In the genomic region with DNA sequence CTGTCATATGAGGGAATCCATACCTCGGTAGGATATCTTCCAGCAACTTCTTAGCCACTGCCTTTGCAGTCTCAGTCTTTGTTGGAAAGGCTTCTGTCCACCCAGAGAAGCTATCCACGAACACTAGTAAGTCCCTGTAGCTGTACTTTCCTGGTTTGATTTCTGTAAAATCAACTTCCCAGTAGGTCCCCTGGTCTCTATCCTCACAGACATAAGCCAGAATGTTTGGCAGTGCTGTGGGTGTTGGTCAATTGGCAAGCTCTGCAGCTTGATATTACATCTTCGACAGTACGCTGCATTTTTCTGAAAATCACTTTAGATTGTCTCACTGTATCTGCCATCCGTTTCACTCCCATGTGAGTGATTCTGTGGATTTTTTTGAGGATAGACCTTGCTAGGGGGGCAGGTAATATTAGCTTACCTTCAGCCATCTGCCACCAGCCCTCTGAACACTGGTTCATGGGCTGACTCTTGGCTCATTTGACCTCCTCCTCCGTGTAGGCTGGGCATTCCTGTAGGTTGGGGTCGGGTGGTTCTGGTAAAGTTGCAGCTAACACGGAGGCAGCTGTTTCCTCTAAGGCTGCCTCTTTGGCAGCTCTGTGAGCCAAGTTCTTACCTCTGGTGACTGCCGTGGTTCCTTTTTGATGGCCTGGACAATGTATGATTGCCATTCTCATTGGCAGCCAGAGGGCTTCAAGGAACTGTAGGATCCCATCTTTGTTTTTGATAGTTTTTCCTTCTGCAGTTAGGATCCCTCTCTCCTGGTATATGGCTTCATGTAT, we compare ENCODE assay signal across 25 mouse cellular contexts. TPM values are rescaled to one million over a fixed set of nuclear protein-coding genes. Genes with fewer than 3 reads are reported as not detected.
A peak's percentile ranks its signal among the peaks of the same experiment; 100 is the strongest.
DNase-seq lines count a peak whose midpoint lies in the region; ATAC-seq and TF ChIP-seq lines count a peak whose summit lies in the region.
"Had no signal": no experiment of that assay in that cellular context is flagged by ENCODE, and none has a peak within 500 bp of the region (broad histone marks: within the 10 kb centered on the region; RNA-seq: fewer than 3 reads in every experiment).

No protein-coding gene starts in this region.

- TF ChIP-seq CTCF in heart, adult 2 months (IDR thresholded peaks at IDR 0.05) = no peak
- TF ChIP-seq CTCF in liver, adult 2 months (IDR thresholded peaks at IDR 0.05; ENCODE audit: low read depth, low read length) = no peak

- H3K27me3 ChIP-seq in heart, adult 2 months (ENCODE audit: control insufficient read depth, insufficient read depth, low read length) = no peaks in the 10 kb centered on the region
- no peaks in the 10 kb centered on the region for H3K27me3 ChIP-seq in liver, adult 2 months (ENCODE audit: control insufficient read depth, insufficient read depth, low read length)
- peaks cover 8% of the 10 kb centered on the region; the same call in 1 of the 2 replicates for H3K27me3 ChIP-seq in liver, embryonic 12.5 days (replicated peaks)
- H3K27me3 ChIP-seq: embryonic facial prominence, embryonic 13.5 days; forebrain, embryonic 15.5 days; heart, embryonic 12.5 days; heart, embryonic 15.5 days had no signal

- no peak overlapping the region for H3K4me2 ChIP-seq in liver, embryonic 12.5 days
- H3K4me2 ChIP-seq: embryonic facial prominence, embryonic 13.5 days; forebrain, embryonic 15.5 days; heart, embryonic 12.5 days; heart, embryonic 15.5 days; hindbrain, embryonic 14.5 days had no signal

- H3K27ac ChIP-seq in heart, adult 2 months = no peak overlapping the region
- peak overlapping the region; percentile 94 for H3K27ac ChIP-seq in liver, adult 2 months (replicated peaks; ENCODE audit: insufficient read depth, low read depth, low read length)
- H3K27ac ChIP-seq in liver, embryonic 12.5 days = no peak overlapping the region
- H3K27ac ChIP-seq: embryonic facial prominence, embryonic 10.5 days; embryonic facial prominence, embryonic 13.5 days; forebrain, embryonic 15.5 days; heart, embryonic 15.5 days; hindbrain, embryonic 14.5 days; hindbrain, postnatal 0 days had no signal

- no peak for ATAC-seq in liver, embryonic 12.5 days
- 0 out of 2 replicates have a peak, but pooled peaks have one; percentile 36 for ATAC-seq in common myeloid progenitor, adult 5-6 weeks (replicated peaks; ENCODE audit: low read depth, poor library complexity, severe bottlenecking)
- ATAC-seq in megakaryocyte progenitor cell, adult 5-6 weeks (replicated peaks; ENCODE audit: poor library complexity) = 0 out of 2 replicates have a peak, but pooled peaks have one; percentile 34
- ATAC-seq: CD4-positive, CD25-positive, alpha-beta regulatory T cell, adult 4 months; forebrain, embryonic 15.5 days; hindbrain, postnatal 0 days had no signal

- H3K9me3 ChIP-seq in liver, embryonic 12.5 days (replicated peaks) = no peaks in the 10 kb centered on the region
- H3K9me3 ChIP-seq: embryonic facial prominence, embryonic 10.5 days; embryonic facial prominence, embryonic 13.5 days; forebrain, embryonic 15.5 days; heart, embryonic 12.5 days; heart, embryonic 15.5 days had no signal

- no peaks in the 10 kb centered on the region for H3K36me3 ChIP-seq in heart, adult 2 months (ENCODE audit: control insufficient read depth, insufficient read depth, low read length)
- H3K36me3 ChIP-seq in liver, adult 2 months (ENCODE audit: control insufficient read depth, insufficient read depth, low read length) = peaks cover 40% of the 10 kb centered on the region
- no peaks in the 10 kb centered on the region for H3K36me3 ChIP-seq in liver, embryonic 12.5 days
- H3K36me3 ChIP-seq: embryonic facial prominence, embryonic 10.5 days; embryonic facial prominence, embryonic 13.5 days; forebrain, embryonic 15.5 days; heart, embryonic 12.5 days; heart, embryonic 15.5 days had no signal

- H3K4me1 ChIP-seq in heart, adult 2 months (ENCODE audit: control insufficient read depth, insufficient read depth, low read length) = no peaks in the 10 kb centered on the region; the same call in 1 of the 2 replicates
- H3K4me1 ChIP-seq in liver, adult 2 months (ENCODE audit: control insufficient read depth, insufficient read depth, low read length) = peaks cover 39% of the 10 kb centered on the region
- no peaks in the 10 kb centered on the region for H3K4me1 ChIP-seq in liver, embryonic 12.5 days
- H3K4me1 ChIP-seq: embryonic facial prominence, embryonic 10.5 days; embryonic facial prominence, embryonic 13.5 days; forebrain, embryonic 15.5 days; heart, embryonic 12.5 days had no signal

- DNase-seq in heart, adult 11 months = peak; percentile 88
- no peak for DNase-seq in heart, adult 2 months
- DNase-seq in liver, adult 2 months (ENCODE audit: extremely low read depth, low read depth, low spot score) = peak; percentile 62
- no peak for DNase-seq in gastrocnemius, postnatal 36 days
- DNase-seq: adrenal gland, adult 2 months; adrenal gland, postnatal 14 days; cerebellum, adult 11 months; cerebellum, adult 2 months; cerebellum, adult 9-11 months; cerebellum, postnatal 25 days; embryo, embryonic 11 days; gastrocnemius, postnatal 25 days; heart, postnatal 10 days; heart, postnatal 36 days had no signal

- 55% methylated on average over 9 of the region's 9 CpGs for WGBS in heart, adult 2 months
- WGBS in liver, adult 2 months = 19% methylated on average over 9 of the region's 9 CpGs
- 61% methylated on average over 9 of the region's 9 CpGs for WGBS in liver, embryonic 12.5 days (ENCODE audit: insufficient replicate concordance)

- no peak for TF ChIP-seq EP300 in heart, adult 2 months (IDR thresholded peaks at IDR 0.05; ENCODE audit: insufficient read depth, low read depth, low read length)

- intact Hi-C loops in heart, adult 2 months (cut with DNase I) = no loop called here
- intact Hi-C loops in gastrocnemius, postnatal 36 days (cut with DNase I) = no loop called here

- no peak for TF ChIP-seq POLR2A in heart, adult 2 months (IDR thresholded peaks at IDR 0.05; ENCODE audit: insufficient read depth, low read depth, low read length)
- TF ChIP-seq POLR2A in liver, adult 2 months (IDR thresholded peaks at IDR 0.05; ENCODE audit: extremely low read depth, insufficient read depth, low read length) = no peak

- no peaks in the 10 kb centered on the region for H3K79me2 ChIP-seq in heart, adult 2 months (replicated peaks; ENCODE audit: control insufficient read depth, insufficient read depth, low read length)
- H3K79me2 ChIP-seq in liver, adult 2 months (ENCODE audit: control insufficient read depth, insufficient read depth, low read length) = peaks cover 35% of the 10 kb centered on the region

- no peak overlapping the region for H3K9ac ChIP-seq in heart, adult 2 months (ENCODE audit: low read depth, low read length)
- peak overlapping the region; percentile 96 for H3K9ac ChIP-seq in liver, adult 2 months (ENCODE audit: low read depth, low read length)
- no peak overlapping the region for H3K9ac ChIP-seq in liver, embryonic 12.5 days
- H3K9ac ChIP-seq: embryonic facial prominence, embryonic 13.5 days; forebrain, embryonic 15.5 days; heart, embryonic 12.5 days; heart, embryonic 15.5 days; hindbrain, embryonic 14.5 days had no signal

- H3K4me3 ChIP-seq in heart, adult 2 months = no peak overlapping the region
- H3K4me3 ChIP-seq in liver, adult 2 months (ENCODE audit: insufficient read depth, low read depth, low read length) = peak overlapping the region; percentile 51
- H3K4me3 ChIP-seq in liver, embryonic 12.5 days = no peak overlapping the region
- H3K4me3 ChIP-seq: embryonic facial prominence, embryonic 10.5 days; embryonic facial prominence, embryonic 13.5 days; forebrain, embryonic 15.5 days; heart, embryonic 12.5 days; heart, embryonic 15.5 days had no signal

RNA-seq across cellular contexts. Expression of a gene that starts 1.0 kb away (rescaled TPM):
- 1 to 10 TPM; 2.7 to 4.0 TPM for total RNA-seq in heart, adult 2 months (2021)
- polyA plus RNA-seq in heart, adult 2 months (2012; rRNA removed) = 0.84 and 1.4 TPM in 2 replicates
- 35.2 and 49.3 TPM in 2 replicates for total RNA-seq in liver, adult 2 months (2014; rRNA removed)
- 11.8 and 12.6 TPM in 2 replicates for polyA plus RNA-seq in liver, adult 2 months (2012; rRNA removed)
- polyA plus RNA-seq in liver, embryonic 12.5 days (2016; fragmentation: Nextera tagmentation; extraction: Ambion mirVana) = 1.9 and 2.2 TPM in 2 replicates
- 2.0 and 2.5 TPM in 2 replicates for total RNA-seq in common myeloid progenitor, adult 5-6 weeks (2017)
- 0.56 and 2.3 TPM in 2 replicates for total RNA-seq in megakaryocyte progenitor cell, adult 5-6 weeks (2015)
- 0.71 and 1.3 TPM in 2 replicates for total RNA-seq in megakaryocyte progenitor cell, adult 5-6 weeks (2017)
- total RNA-seq in gastrocnemius, postnatal 36 days (2021) = 1 to 10 TPM; 1.5 to 2.3 TPM

RNA-seq across cellular contexts. Expression of a gene that starts 47.6 kb away (rescaled TPM):
- total RNA-seq in heart, adult 2 months (2021) = 1 to 10 TPM; 4.4 to 6.9 TPM
- polyA plus RNA-seq in heart, adult 2 months (2012; rRNA removed) = 1.2 and 1.4 TPM in 2 replicates
- 4.6 and 7.7 TPM in 2 replicates for total RNA-seq in liver, adult 2 months (2014; rRNA removed)
- 1.8 and 2.9 TPM in 2 replicates for polyA plus RNA-seq in liver, adult 2 months (2012; rRNA removed)
- 9.9 and 10.7 TPM in 2 replicates for polyA plus RNA-seq in liver, embryonic 12.5 days (2016; fragmentation: Nextera tagmentation; extraction: Ambion mirVana)
- 2.6 and 2.7 TPM in 2 replicates for total RNA-seq in common myeloid progenitor, adult 5-6 weeks (2017)
- total RNA-seq in megakaryocyte progenitor cell, adult 5-6 weeks (2015) = 3.7 and 3.8 TPM in 2 replicates
- total RNA-seq in megakaryocyte progenitor cell, adult 5-6 weeks (2017) = 4.9 and 5.6 TPM in 2 replicates
- total RNA-seq in gastrocnemius, postnatal 36 days (2021) = 1 to 10 TPM; 1.5 to 2.8 TPM

Comparison
In these comparisons a context has a peak if more than half of its experiments do, and no peak if none do; other contexts are left out.
1. DNase-seq: peak in heart, adult 11 months (single experiment) and liver, adult 2 months (single experiment); none in heart, adult 2 months (0 of 2) and gastrocnemius, postnatal 36 days (0 of 2).